Comparison of ENCODE assay signal across 8 mouse cellular contexts in genomic region chr9:40414904-40415766, GRCm38 (mm10).
DNase-seq lines count a peak whose midpoint lies in the region; ATAC-seq and TF ChIP-seq lines count a peak whose summit lies in the region.

No protein-coding gene starts in this region.

- H3K27ac ChIP-seq in liver, postnatal 0 days (ENCODE audit: low read depth) = 0 out of 2 replicates have a peak overlapping the region, but pooled peaks have one; percentile 22
- H3K27ac ChIP-seq in neural tube, embryonic 12.5 days = no peak overlapping the region

- peak overlapping the region; percentile 66 for H3K4me3 ChIP-seq in liver, postnatal 0 days (ENCODE audit: low read depth, low read length)
- H3K4me3 ChIP-seq in neural tube, embryonic 12.5 days = peak overlapping the region; percentile 62

- no peaks in the 10 kb centered on the region for H3K27me3 ChIP-seq in liver, postnatal 0 days (ENCODE audit: insufficient read depth, low read length)
- no peaks in the 10 kb centered on the region for H3K27me3 ChIP-seq in neural tube, embryonic 12.5 days (replicated peaks)

- intact Hi-C loops in heart, postnatal 25 days (cut with DNase I) = loop anchor here (1.0 to 10.0 kb wide), 4 partner anchors 42 to 340 kb away; no protein-coding TSS in a partner anchor

- DNase-seq in ES-CJ7 (ENCODE audit: low read depth, low spot score) = peak; percentile 85
- peak; percentile 74 for DNase-seq in c-Kit-positive CD71-positive TER-119-negative erythroid progenitor cells, embryonic 14.5 days (ENCODE audit: low read depth)
- DNase-seq in fibroblast of lung, adult 2 months (ENCODE audit: low read depth) = peak; percentile 75
- peak; percentile 16 for DNase-seq in heart, postnatal 25 days (ENCODE audit: low spot score)
- peak; percentile 25 to 61 for DNase-seq in kidney, postnatal 4 days
- peak; percentile 30 for DNase-seq in liver, postnatal 0 days
- DNase-seq in yolk sac, embryonic 10.5 days (ENCODE audit: low spot score) = peak; percentile 70

- peak overlapping the region; percentile 96 for H3K4me2 ChIP-seq in liver, postnatal 0 days (ENCODE audit: low read depth, low read length)
- H3K4me2 ChIP-seq in neural tube, embryonic 12.5 days (replicated peaks) = peak overlapping the region; percentile 85

- no peak for TF ChIP-seq EP300 in liver, postnatal 0 days (IDR thresholded peaks at IDR 0.05; ENCODE audit: low read depth)

- H3K36me3 ChIP-seq in liver, postnatal 0 days (replicated peaks; ENCODE audit: insufficient read depth, low read length) = no peaks in the 10 kb centered on the region
- no peaks in the 10 kb centered on the region for H3K36me3 ChIP-seq in neural tube, embryonic 12.5 days

- H3K4me1 ChIP-seq in liver, postnatal 0 days (ENCODE audit: insufficient read depth) = peaks cover 2% of the 10 kb centered on the region; the same call in 1 of the 2 replicates
- H3K4me1 ChIP-seq in neural tube, embryonic 12.5 days = no peaks in the 10 kb centered on the region

- peak; percentile 71 for ATAC-seq in liver, postnatal 0 days
- peak; percentile 65 for ATAC-seq in neural tube, embryonic 12.5 days (ENCODE audit: low FRiP score, low read depth)

- WGBS in liver, postnatal 0 days (ENCODE audit: insufficient replicate concordance) = 33% methylated on average over 18 of the region's 18 CpGs
- WGBS in neural tube, embryonic 12.5 days = 35% methylated on average over 18 of the region's 18 CpGs

- peak; percentile 89 for TF ChIP-seq CTCF in liver, postnatal 0 days (IDR thresholded peaks at IDR 0.05; ENCODE audit: low read depth)

- peak overlapping the region; percentile 69 for H3K9ac ChIP-seq in liver, postnatal 0 days (replicated peaks)
- H3K9ac ChIP-seq in neural tube, embryonic 12.5 days = peak overlapping the region; percentile 62

- H3K9me3 ChIP-seq in liver, postnatal 0 days (ENCODE audit: low read length) = no peaks in the 10 kb centered on the region
- no peaks in the 10 kb centered on the region for H3K9me3 ChIP-seq in neural tube, embryonic 12.5 days

Comparison
In these comparisons a context has a peak if more than half of its experiments do, and no peak if none do; other contexts are left out.
1. DNase-seq: peak in every context shown above with its lines; median percentile 85 in ES-CJ7; 75 in fibroblast of lung, adult 2 months; 74 in c-Kit-positive CD71-positive TER-119-negative erythroid progenitor cells, embryonic 14.5 days; 70 in yolk sac, embryonic 10.5 days; 43 in kidney, postnatal 4 days; 30 in liver, postnatal 0 days; 16 in heart, postnatal 25 days.